In genomic region chr2:106679720-106680455, GRCm38 (mm10) we compare ENCODE assay signal across 22 mouse cellular contexts. TPM values are rescaled to one million over a fixed set of nuclear protein-coding genes. Genes with fewer than 3 reads are reported as not detected.
DNase-seq lines count a peak whose midpoint lies in the region; ATAC-seq and TF ChIP-seq lines count a peak whose summit lies in the region.
"Had no signal": no experiment of that assay in that cellular context is flagged by ENCODE, and none has a peak within 500 bp of the region (broad histone marks: within the 10 kb centered on the region; RNA-seq: fewer than 3 reads in every experiment).

No protein-coding gene starts in this region.

- H3K9me3 ChIP-seq in lung, embryonic 14.5 days (ENCODE audit: low read depth, low read length), result no peaks in the 10 kb centered on the region
- no peaks in the 10 kb centered on the region for H3K9me3 ChIP-seq in intestine, embryonic 15.5 days
- H3K9me3 ChIP-seq in limb, embryonic 11.5 days (ENCODE audit: control insufficient read depth, low read length), result no peaks in the 10 kb centered on the region
- H3K9me3 ChIP-seq: forebrain, embryonic 13.5 days; heart, embryonic 15.5 days; hindbrain, embryonic 10.5 days had no signal

- no peaks in the 10 kb centered on the region for H3K36me3 ChIP-seq in lung, embryonic 14.5 days (ENCODE audit: insufficient read depth)
- no peaks in the 10 kb centered on the region for H3K36me3 ChIP-seq in intestine, embryonic 15.5 days
- H3K36me3 ChIP-seq in limb, embryonic 11.5 days (ENCODE audit: control insufficient read depth, insufficient read depth, low read length), result no peaks in the 10 kb centered on the region
- H3K36me3 ChIP-seq: heart, embryonic 15.5 days; hindbrain, embryonic 10.5 days had no signal

- H3K27ac ChIP-seq in lung, embryonic 14.5 days (ENCODE audit: low read depth), result no peak overlapping the region
- H3K27ac ChIP-seq in intestine, embryonic 15.5 days, result no peak overlapping the region
- no peak overlapping the region for H3K27ac ChIP-seq in limb, embryonic 11.5 days (replicated peaks; ENCODE audit: low read depth, low read length)
- H3K27ac ChIP-seq: forebrain, embryonic 13.5 days; heart, adult 2 months; heart, embryonic 15.5 days; hindbrain, embryonic 10.5 days; hindbrain, embryonic 14.5 days had no signal

- no peak overlapping the region for H3K4me3 ChIP-seq in lung, embryonic 14.5 days (ENCODE audit: low read depth, low read length)
- H3K4me3 ChIP-seq in intestine, embryonic 15.5 days (replicated peaks), result no peak overlapping the region
- no peak overlapping the region for H3K4me3 ChIP-seq in limb, embryonic 11.5 days (ENCODE audit: low read depth, low read length)
- H3K4me3 ChIP-seq: forebrain, embryonic 13.5 days; heart, adult 2 months; heart, embryonic 15.5 days; hindbrain, embryonic 10.5 days had no signal

- no peaks in the 10 kb centered on the region for H3K27me3 ChIP-seq in lung, embryonic 14.5 days (ENCODE audit: insufficient read depth, low read length)
- no peaks in the 10 kb centered on the region for H3K27me3 ChIP-seq in intestine, embryonic 15.5 days (replicated peaks)
- no peaks in the 10 kb centered on the region for H3K27me3 ChIP-seq in limb, embryonic 11.5 days (ENCODE audit: control insufficient read depth, insufficient read depth, low read length)
- H3K27me3 ChIP-seq: CH12.LX; forebrain, embryonic 13.5 days; heart, embryonic 15.5 days had no signal

- ATAC-seq in lung, embryonic 14.5 days (ENCODE audit: insufficient read depth), result peak; percentile 57; the same call in 1 of the 2 replicates
- ATAC-seq in intestine, embryonic 15.5 days, result peak; percentile 89
- no peak for ATAC-seq in limb, embryonic 11.5 days (ENCODE audit: insufficient number of reproducible peaks, low FRiP score, low TSS enrichment, low read depth)
- ATAC-seq: forebrain, embryonic 13.5 days; forebrain, postnatal 0 days had no signal

- H3K4me2 ChIP-seq in lung, embryonic 14.5 days, result no peak overlapping the region
- no peak overlapping the region for H3K4me2 ChIP-seq in intestine, embryonic 15.5 days (replicated peaks)
- no peak overlapping the region for H3K4me2 ChIP-seq in limb, embryonic 11.5 days (ENCODE audit: low read depth, severe bottlenecking)
- H3K4me2 ChIP-seq: forebrain, embryonic 13.5 days; heart, embryonic 11.5 days; heart, embryonic 15.5 days; hindbrain, embryonic 14.5 days had no signal

- DNase-seq in lung, embryonic 14.5 days, result peak; percentile 60
- DNase-seq in lung, postnatal 25 days (ENCODE audit: low spot score), result no peak
- DNase-seq in urinary bladder, postnatal 36 days (ENCODE audit: low spot score in 2 of 2), result peak; percentile 5 to 28
- no peak for DNase-seq in urinary bladder, postnatal 25 days (ENCODE audit: low spot score)
- DNase-seq in limb, embryonic 11.5 days (ENCODE audit: low spot score), result peak; percentile 20
- DNase-seq in ovary, postnatal 36 days (ENCODE audit: low spot score), result no peak
- DNase-seq in cerebellum, adult 8-10 months, result no peak
- DNase-seq: adrenal gland, adult 8-10 months; adrenal gland, postnatal 36 days; cerebellum, adult 2 months; cerebellum, postnatal 14 days; forebrain, postnatal 0 days; gastrocnemius, postnatal 14 days; heart, adult 2 months; heart, postnatal 14 days had no signal

- H3K9ac ChIP-seq in lung, embryonic 14.5 days, result no peak overlapping the region
- H3K9ac ChIP-seq in intestine, embryonic 15.5 days, result no peak overlapping the region
- H3K9ac ChIP-seq in limb, embryonic 11.5 days (ENCODE audit: low read length), result no peak overlapping the region
- H3K9ac ChIP-seq: forebrain, embryonic 13.5 days; forebrain, postnatal 0 days; heart, embryonic 15.5 days; hindbrain, embryonic 14.5 days had no signal

- no peaks in the 10 kb centered on the region; the same call in 1 of the 2 replicates for H3K4me1 ChIP-seq in lung, embryonic 14.5 days (ENCODE audit: insufficient read depth)
- H3K4me1 ChIP-seq in intestine, embryonic 15.5 days (replicated peaks), result no peaks in the 10 kb centered on the region
- H3K4me1 ChIP-seq in limb, embryonic 11.5 days (ENCODE audit: control insufficient read depth, insufficient read depth, low read length), result peaks cover 2% of the 10 kb centered on the region

- 54% methylated on average over 5 of the region's 5 CpGs for WGBS in lung, embryonic 14.5 days
- 69% methylated on average over 5 of the region's 5 CpGs for WGBS in intestine, embryonic 15.5 days
- 74% methylated on average over 5 of the region's 5 CpGs for WGBS in limb, embryonic 11.5 days

- TF ChIP-seq CTCF in lung, embryonic 14.5 days (IDR thresholded peaks at IDR 0.05; ENCODE audit: low read depth), result no peak

RNA-seq across cellular contexts. Expression of gene Mpped2, which starts 13.2 kb away (rescaled TPM):
- polyA plus RNA-seq in lung, embryonic 14.5 days (2014; fragmentation: Nextera tagmentation; extraction: Ambion mirVana), result 31.1 and 33.3 TPM in 2 replicates
- 27.5 and 28.6 TPM in 2 replicates for polyA plus RNA-seq in intestine, embryonic 15.5 days (2015; fragmentation: Nextera tagmentation; extraction: Ambion mirVana)
- 91.3 and 98.0 TPM in 2 replicates for polyA plus RNA-seq in limb, embryonic 11.5 days (2014; fragmentation: Nextera tagmentation; extraction: Ambion mirVana)

Comparison
In these comparisons a context has a peak if more than half of its experiments do, and no peak if none do; other contexts are left out.
1. DNase-seq: peak in lung, embryonic 14.5 days (single experiment), urinary bladder, postnatal 36 days (2 of 2) and limb, embryonic 11.5 days (single experiment); none in lung, postnatal 25 days (single experiment), urinary bladder, postnatal 25 days (single experiment), ovary, postnatal 36 days (single experiment) and cerebellum, adult 8-10 months (single experiment).